Mouse (Mus musculus) small intestine, adult 2 months (tissue): Measurements from ENCODE around the gene Cep164.

Source experiments
- CTCF ChIP-seq: fragments of 200-500 bp; IDR thresholded peaks from 2 replicates; pipeline ENCODE4 v1.5.1; 2012; ENCODE audit warnings: low read depth, mild to moderate bottlenecking, control low read depth, inconsistent platforms, low read length, moderate library complexity, mixed read lengths; ENCODE audit not compliant: insufficient replicate concordance, insufficient read length; ENCODE audit errors: extremely low read depth
- POLR2A ChIP-seq: fragments of 200-500 bp; IDR thresholded peaks from 2 replicates; pipeline ENCODE4 v1.6.1; 2012; ENCODE audit warnings: low read depth, mild to moderate bottlenecking, control low read depth, inconsistent platforms, low read length, moderate library complexity

DNA sequence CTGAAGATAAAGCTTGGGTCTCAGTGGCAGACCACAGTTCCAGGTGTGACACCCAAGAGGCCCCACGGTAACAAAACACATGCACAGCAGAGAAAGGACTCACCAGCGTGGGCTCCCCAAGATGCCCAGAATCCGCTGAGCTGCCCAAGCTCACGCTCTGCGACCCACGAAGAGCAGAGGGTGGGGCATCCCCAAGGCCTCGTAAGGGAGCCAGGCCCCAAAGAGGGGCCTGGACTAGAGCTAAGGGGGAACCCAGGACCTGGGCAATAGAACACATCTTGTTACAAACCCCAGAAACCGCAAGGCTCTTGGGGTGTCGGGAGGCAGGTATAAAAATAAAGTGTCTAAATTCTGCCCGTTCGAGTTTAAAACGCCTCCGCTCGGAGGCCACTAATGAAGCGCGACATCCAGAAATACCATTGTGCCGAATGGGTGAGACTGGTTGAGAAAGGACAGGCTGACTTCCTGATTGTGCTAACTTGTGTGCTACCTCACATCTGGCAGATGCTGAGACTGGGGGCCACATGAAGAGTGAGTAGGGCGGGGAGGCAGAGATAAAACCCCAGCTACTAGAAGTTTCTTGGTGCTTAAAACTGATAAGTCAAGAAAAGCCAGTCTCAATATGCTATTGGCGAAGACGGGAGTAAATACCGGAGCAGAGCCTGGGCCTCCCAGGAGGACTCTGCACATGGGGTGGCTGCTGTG is 25.3 kb downstream of the Cep164 start:
- no peak for TF ChIP-seq CTCF
- TF ChIP-seq POLR2A: no peak
